Mouse (Mus musculus): ENCODE results near the gene Cx3cr1.

- TF ChIP-seq CTCF (IDR thresholded peaks at IDR 0.05; ENCODE audit: low read depth) (no peak), EP300 (IDR thresholded peaks at IDR 0.05; ENCODE audit: low read depth) (no peak)
Observed at GRCm38 (mm10) chr9:119909931-119910330, 159.7 kb downstream of the Cx3cr1 start.

Measured in liver, postnatal 0 days (tissue).